Mouse (Mus musculus): ENCODE data around the gene Srebf2.

- TF ChIP-seq CTCF (IDR thresholded peaks at IDR 0.05; ENCODE audit: borderline replicate concordance, insufficient read depth, low read depth, low read length) = no peak
- TF ChIP-seq POLR2A (IDR thresholded peaks at IDR 0.05; ENCODE audit: borderline replicate concordance, insufficient read depth, low read length) = no peak
Measured at GRCm38 (mm10) chr15:82177743-82178290, 30.8 kb downstream of the Srebf2 start.
